17 mouse cellular contexts compared by ENCODE assay signal in genomic region chr6:114913142-114913541, GRCm38 (mm10). TPM values are rescaled to one million over a fixed set of nuclear protein-coding genes. Genes with fewer than 3 reads are reported as not detected.
DNase-seq lines count a peak whose midpoint lies in the region; ATAC-seq and TF ChIP-seq lines count a peak whose summit lies in the region.
"Had no signal": no experiment of that assay in that cellular context is flagged by ENCODE, and none has a peak within 500 bp of the region (broad histone marks: within the 10 kb centered on the region; RNA-seq: fewer than 3 reads in every experiment).

No protein-coding gene starts in this region.

- H3K27ac ChIP-seq in heart, embryonic 12.5 days (ENCODE audit: poor library complexity, severe bottlenecking), result no peak overlapping the region
- no peak overlapping the region for H3K27ac ChIP-seq in heart, adult 2 months
- 0 out of 2 replicates have a peak overlapping the region, but pooled peaks have one; percentile 17 for H3K27ac ChIP-seq in lung, embryonic 15.5 days
- H3K27ac ChIP-seq in embryonic facial prominence, embryonic 14.5 days (replicated peaks; ENCODE audit: low read depth, low read length), result peak overlapping the region; percentile 31; the same call in 1 of the 2 replicates
- H3K27ac ChIP-seq in liver, postnatal 0 days (ENCODE audit: low read depth), result peak overlapping the region; percentile 25; the same call in 1 of the 2 replicates
- no peak overlapping the region for H3K27ac ChIP-seq in forebrain, embryonic 14.5 days (ENCODE audit: low read depth, low read length)
- H3K27ac ChIP-seq: hindbrain, embryonic 14.5 days had no signal

- WGBS in heart, embryonic 12.5 days, result 60% methylated on average over 4 of the region's 4 CpGs
- 22% methylated on average over 4 of the region's 4 CpGs for whole genome bisulfite sequencing in heart, adult 2 months
- 33% methylated on average over 4 of the region's 4 CpGs for WGBS in lung, embryonic 15.5 days
- WGBS in embryonic facial prominence, embryonic 14.5 days, result 39% methylated on average over 4 of the region's 4 CpGs
- WGBS in liver, postnatal 0 days (ENCODE audit: insufficient replicate concordance), result 50% methylated on average over 4 of the region's 4 CpGs
- 45% methylated on average over 4 of the region's 4 CpGs for WGBS in forebrain, embryonic 14.5 days

- no peak overlapping the region for H3K4me3 ChIP-seq in heart, embryonic 12.5 days
- H3K4me3 ChIP-seq in heart, adult 2 months, result no peak overlapping the region
- H3K4me3 ChIP-seq in lung, embryonic 15.5 days, result no peak overlapping the region
- H3K4me3 ChIP-seq in embryonic facial prominence, embryonic 14.5 days (ENCODE audit: low read depth, low read length), result no peak overlapping the region
- H3K4me3 ChIP-seq in liver, postnatal 0 days (ENCODE audit: low read depth, low read length), result no peak overlapping the region
- H3K4me3 ChIP-seq in forebrain, embryonic 14.5 days (ENCODE audit: low read depth, low read length), result no peak overlapping the region
- H3K4me3 ChIP-seq: limb, embryonic 15.5 days had no signal

- no peak overlapping the region for H3K9ac ChIP-seq in heart, embryonic 12.5 days
- H3K9ac ChIP-seq in heart, adult 2 months (ENCODE audit: low read depth, low read length), result no peak overlapping the region
- H3K9ac ChIP-seq in lung, embryonic 15.5 days, result no peak overlapping the region
- no peak overlapping the region for H3K9ac ChIP-seq in embryonic facial prominence, embryonic 14.5 days (ENCODE audit: low read depth, low read length)
- no peak overlapping the region for H3K9ac ChIP-seq in liver, postnatal 0 days (replicated peaks)
- no peak overlapping the region for H3K9ac ChIP-seq in forebrain, embryonic 14.5 days (ENCODE audit: low read length)
- H3K9ac ChIP-seq: hindbrain, embryonic 14.5 days; limb, embryonic 15.5 days had no signal

- TF ChIP-seq POLR2A in heart, adult 2 months (IDR thresholded peaks at IDR 0.05; ENCODE audit: insufficient read depth, low read depth, low read length), result no peak

- 0 out of 2 replicates have a peak overlapping the region, but pooled peaks have one; percentile 30 for H3K4me2 ChIP-seq in heart, embryonic 12.5 days
- 0 out of 2 replicates have a peak overlapping the region, but pooled peaks have one; percentile 1 for H3K4me2 ChIP-seq in lung, embryonic 15.5 days
- peak overlapping the region; percentile 8; the same call in 1 of the 2 replicates for H3K4me2 ChIP-seq in embryonic facial prominence, embryonic 14.5 days (ENCODE audit: low read depth, low read length)
- H3K4me2 ChIP-seq in liver, postnatal 0 days (ENCODE audit: low read depth, low read length), result no peak overlapping the region
- H3K4me2 ChIP-seq in forebrain, embryonic 14.5 days (ENCODE audit: low read length), result no peak overlapping the region
- H3K4me2 ChIP-seq: heart, embryonic 11.5 days; hindbrain, embryonic 14.5 days; limb, embryonic 15.5 days had no signal

- H3K79me2 ChIP-seq in heart, adult 2 months (replicated peaks; ENCODE audit: control insufficient read depth, insufficient read depth, low read length), result peaks cover 20% of the 10 kb centered on the region

- H3K4me1 ChIP-seq in heart, embryonic 12.5 days (replicated peaks), result peaks cover 76% of the 10 kb centered on the region
- peaks cover 34% of the 10 kb centered on the region for H3K4me1 ChIP-seq in heart, adult 2 months (ENCODE audit: control insufficient read depth, insufficient read depth, low read length)
- H3K4me1 ChIP-seq in lung, embryonic 15.5 days, result peaks cover 81% of the 10 kb centered on the region
- peaks cover 56% of the 10 kb centered on the region for H3K4me1 ChIP-seq in embryonic facial prominence, embryonic 14.5 days (ENCODE audit: control insufficient read depth, insufficient read depth, low read length)
- H3K4me1 ChIP-seq in liver, postnatal 0 days (ENCODE audit: insufficient read depth), result peaks cover 34% of the 10 kb centered on the region
- H3K4me1 ChIP-seq in forebrain, embryonic 14.5 days (ENCODE audit: control insufficient read depth, insufficient read depth, low read length), result peaks cover 49% of the 10 kb centered on the region

- ATAC-seq in heart, embryonic 12.5 days (ENCODE audit: insufficient number of reproducible peaks, low FRiP score), result no peak
- ATAC-seq in lung, embryonic 15.5 days (ENCODE audit: borderline replicate concordance, extremely low read depth, low FRiP score, low TSS enrichment), result no peak
- no peak for ATAC-seq in embryonic facial prominence, embryonic 14.5 days (ENCODE audit: low read depth)
- ATAC-seq in liver, postnatal 0 days, result peak; percentile 60
- no peak for ATAC-seq in forebrain, embryonic 14.5 days
- ATAC-seq: forebrain, embryonic 16.5 days had no signal

- intact Hi-C loops in heart, adult 2 months (cut with DNase I), result no loop called here

- no peaks in the 10 kb centered on the region for H3K9me3 ChIP-seq in heart, embryonic 12.5 days (replicated peaks)
- no peaks in the 10 kb centered on the region for H3K9me3 ChIP-seq in lung, embryonic 15.5 days
- no peaks in the 10 kb centered on the region for H3K9me3 ChIP-seq in embryonic facial prominence, embryonic 14.5 days (ENCODE audit: control insufficient read depth, low read length)
- H3K9me3 ChIP-seq in liver, postnatal 0 days (ENCODE audit: low read length), result no peaks in the 10 kb centered on the region
- H3K9me3 ChIP-seq in forebrain, embryonic 14.5 days (replicated peaks; ENCODE audit: control insufficient read depth, low read length), result no peaks in the 10 kb centered on the region
- H3K9me3 ChIP-seq: limb, embryonic 15.5 days had no signal

- no peak for TF ChIP-seq EP300 in heart, adult 2 months (IDR thresholded peaks at IDR 0.05; ENCODE audit: insufficient read depth, low read depth, low read length)
- TF ChIP-seq EP300 in liver, postnatal 0 days (IDR thresholded peaks at IDR 0.05; ENCODE audit: low read depth), result no peak

- H3K36me3 ChIP-seq in heart, embryonic 12.5 days, result peaks cover 12% of the 10 kb centered on the region
- H3K36me3 ChIP-seq in heart, adult 2 months (ENCODE audit: control insufficient read depth, insufficient read depth, low read length), result peaks cover 25% of the 10 kb centered on the region
- H3K36me3 ChIP-seq in lung, embryonic 15.5 days, result no peaks in the 10 kb centered on the region
- H3K36me3 ChIP-seq in embryonic facial prominence, embryonic 14.5 days (ENCODE audit: control insufficient read depth, insufficient read depth, low read length), result 0 out of 2 replicates have a peak, but pooled peaks cover 3% of the 10 kb centered on the region
- H3K36me3 ChIP-seq in liver, postnatal 0 days (replicated peaks; ENCODE audit: insufficient read depth, low read length), result no peaks in the 10 kb centered on the region
- no peaks in the 10 kb centered on the region for H3K36me3 ChIP-seq in forebrain, embryonic 14.5 days (ENCODE audit: control insufficient read depth, insufficient read depth, low read length)
- H3K36me3 ChIP-seq: limb, embryonic 15.5 days had no signal

- no peak for DNase-seq in heart, adult 2 months
- no peak for DNase-seq in lung, postnatal 36 days
- DNase-seq in embryonic facial prominence, embryonic 14.5 days (ENCODE audit: low spot score), result peak; percentile 56
- no peak for DNase-seq in liver, postnatal 0 days
- DNase-seq in forebrain, embryonic 14.5 days (ENCODE audit: low spot score), result no peak
- DNase-seq: adrenal gland, postnatal 25 days; cerebellum, adult 11-12 months; kidney, adult 8-10 months; kidney, postnatal 36 days; thymus, postnatal 36 days had no signal

- no peaks in the 10 kb centered on the region for H3K27me3 ChIP-seq in heart, embryonic 12.5 days (replicated peaks)
- no peaks in the 10 kb centered on the region for H3K27me3 ChIP-seq in heart, adult 2 months (ENCODE audit: control insufficient read depth, insufficient read depth, low read length)
- no peaks in the 10 kb centered on the region for H3K27me3 ChIP-seq in lung, embryonic 15.5 days
- H3K27me3 ChIP-seq in embryonic facial prominence, embryonic 14.5 days (replicated peaks; ENCODE audit: control insufficient read depth, insufficient read depth, low read length), result no peaks in the 10 kb centered on the region
- H3K27me3 ChIP-seq in liver, postnatal 0 days (ENCODE audit: insufficient read depth, low read length), result no peaks in the 10 kb centered on the region
- no peaks in the 10 kb centered on the region for H3K27me3 ChIP-seq in forebrain, embryonic 14.5 days (replicated peaks; ENCODE audit: control insufficient read depth, insufficient read depth, low read length)
- H3K27me3 ChIP-seq: CH12.LX; limb, embryonic 15.5 days had no signal

- no peak for TF ChIP-seq CTCF in heart, adult 2 months (IDR thresholded peaks at IDR 0.05)
- TF ChIP-seq CTCF in liver, postnatal 0 days (IDR thresholded peaks at IDR 0.05; ENCODE audit: low read depth), result no peak

RNA-seq across cellular contexts. Expression of gene Vgll4, which starts 56.7 kb away (rescaled TPM):
- polyA plus RNA-seq in heart, embryonic 12.5 days (2016; fragmentation: Nextera tagmentation; extraction: Ambion mirVana), result 74.3 and 76.4 TPM in 2 replicates
- total RNA-seq in heart, adult 2 months (2021), result 10 to 100 TPM; 23.5 to 24.7 TPM
- polyA plus RNA-seq in heart, adult 2 months (2012; rRNA removed), result 22.3 and 24.2 TPM in 2 replicates
- 133 and 147 TPM in 2 replicates for polyA plus RNA-seq in lung, embryonic 15.5 days (2015; fragmentation: Nextera tagmentation; extraction: Ambion mirVana)
- polyA plus RNA-seq in embryonic facial prominence, embryonic 14.5 days (2014; fragmentation: Nextera tagmentation; extraction: Ambion mirVana), result 76.8 and 80.2 TPM in 2 replicates
- 11.9 and 14.7 TPM in 2 replicates for polyA plus RNA-seq in liver, postnatal 0 days (2015; fragmentation: Nextera tagmentation; extraction: Ambion mirVana)
- 44.9 and 54.2 TPM in 2 replicates for polyA plus RNA-seq in forebrain, embryonic 14.5 days (2014; fragmentation: Nextera tagmentation; extraction: Ambion mirVana)

Comparison
In these comparisons a context has a peak if more than half of its experiments do, and no peak if none do; other contexts are left out.
1. H3K27ac ChIP-seq: peak in lung, embryonic 15.5 days (single experiment), embryonic facial prominence, embryonic 14.5 days (single experiment) and liver, postnatal 0 days (single experiment); none in heart, embryonic 12.5 days (single experiment), heart, adult 2 months (single experiment) and forebrain, embryonic 14.5 days (single experiment).
2. H3K4me2 ChIP-seq: peak in heart, embryonic 12.5 days (single experiment), lung, embryonic 15.5 days (single experiment) and embryonic facial prominence, embryonic 14.5 days (single experiment); none in liver, postnatal 0 days (single experiment) and forebrain, embryonic 14.5 days (single experiment).